ENCODE assay signal across 16 mouse cellular contexts in genomic region chr4:119555466-119555865, GRCm38 (mm10).
"Had no signal": no experiment of that assay in that cellular context is flagged by ENCODE, and none has a peak within 500 bp of the region (broad histone marks: within the 10 kb centered on the region; RNA-seq: fewer than 3 reads in every experiment).

No protein-coding gene starts in this region.

- H3K9me3 ChIP-seq: limb, embryonic 15.5 days; liver, embryonic 12.5 days; megakaryocyte, embryonic 14.5 days; midbrain, embryonic 13.5 days; neural tube, embryonic 15.5 days had no signal

- H3K4me2 ChIP-seq: limb, embryonic 15.5 days; liver, embryonic 12.5 days; lung, embryonic 14.5 days; midbrain, embryonic 13.5 days; neural tube, embryonic 15.5 days had no signal

- H3K4me3 ChIP-seq: left cerebral cortex, adult 2 months; limb, embryonic 15.5 days; liver, embryonic 12.5 days; megakaryocyte, embryonic 14.5 days; midbrain, embryonic 13.5 days; myocyte; neural tube, embryonic 15.5 days had no signal

- H3K4me1 ChIP-seq: limb, embryonic 15.5 days had no signal

- H3K27me3 ChIP-seq: limb, embryonic 15.5 days; liver, embryonic 12.5 days; megakaryocyte, embryonic 14.5 days; midbrain, embryonic 13.5 days; neural tube, embryonic 15.5 days had no signal

- H3K9ac ChIP-seq: limb, embryonic 15.5 days; liver, embryonic 12.5 days; lung, embryonic 14.5 days; midbrain, embryonic 13.5 days; neural tube, embryonic 15.5 days had no signal

- ATAC-seq: intestine, postnatal 0 days; liver, embryonic 12.5 days; midbrain, embryonic 13.5 days had no signal

- DNase-seq: kidney, adult 9 months; lung, embryonic 14.5 days; lung, postnatal 10 days; right cerebral cortex, postnatal 4 days; spleen, adult 18-20 months; thymus, adult 18-20 months; thymus, postnatal 14 days had no signal

- H3K36me3 ChIP-seq: limb, embryonic 15.5 days; liver, embryonic 12.5 days; midbrain, embryonic 13.5 days; neural tube, embryonic 15.5 days had no signal

- H3K27ac ChIP-seq: left cerebral cortex, adult 2 months; limb, embryonic 15.5 days; liver, embryonic 12.5 days; macrophage; midbrain, embryonic 13.5 days; neural tube, embryonic 15.5 days had no signal
